Mouse (Mus musculus) MEL (cell line): Measurements from ENCODE around the gene Cntfr. TPM values are rescaled to one million over a fixed set of nuclear protein-coding genes. Genes with fewer than 3 reads are reported as not detected.

ENCODE experiments used
- DNase-seq: peaks from one replicate; pipeline ENCODE4 v3.0.0; 2011; ENCODE audit warnings: low read depth, low spot score
- H3K27ac ChIP-seq: 2 replicates; pipeline ENCODE4 v1.5.1; 2012; ENCODE audit warnings: low read depth, mild to moderate bottlenecking, control low read depth, low read length, moderate library complexity; ENCODE audit not compliant: control insufficient read depth
- H3K27me3 ChIP-seq, 2 experiments: fragments of 150-350 bp in 1 of 2; sonication (generic) in 1 of 2; 2 replicates each; pipeline ENCODE4 v1.6.1; 2012; ENCODE audit warnings: low read length in 2 of 2, mild to moderate bottlenecking in 2 of 2, improper control_type of control experiment in 1 of 2, moderate library complexity in 1 of 2; ENCODE audit not compliant: insufficient read depth in 2 of 2, control insufficient read depth in 1 of 2
- H3K36me3 ChIP-seq, 2 experiments: 2 replicates each; pipeline ENCODE4 v1.6.1; 2012 to 2014; ENCODE audit warnings: low read length in 2 of 2, improper control_type of control experiment in 1 of 2, inconsistent platforms in 1 of 2, mild to moderate bottlenecking in 1 of 2; ENCODE audit not compliant: insufficient read depth in 2 of 2, control insufficient read depth in 1 of 2
- H3K4me1 ChIP-seq, 2 experiments: fragments of 150-350 bp in 1 of 2; sonication (generic) in 1 of 2; 2 replicates each; pipeline ENCODE4 v1.6.1; 2012; ENCODE audit warnings: low read length in 2 of 2, improper control_type of control experiment in 1 of 2, mild to moderate bottlenecking in 1 of 2; ENCODE audit not compliant: insufficient read depth in 2 of 2, control insufficient read depth in 1 of 2
- H3K4me3 ChIP-seq, 2 experiments: fragments of 150-350 bp in 1 of 2; sonication (generic) in 1 of 2; 2 replicates each; pipeline ENCODE4 v1.5.1; 2012; ENCODE audit warnings: low read depth in 2 of 2, low read length in 2 of 2, mild to moderate bottlenecking in 2 of 2, moderate library complexity in 2 of 2, control low read depth in 1 of 2, improper control_type of control experiment in 1 of 2; ENCODE audit not compliant: control insufficient read depth in 1 of 2, insufficient read depth in 1 of 2
- H3K79me2 ChIP-seq: 2 replicates; pipeline ENCODE4 v1.6.1; 2012; ENCODE audit warnings: mild to moderate bottlenecking, low read length, moderate library complexity; ENCODE audit not compliant: control insufficient read depth, poor library complexity, insufficient read depth
- H3K9ac ChIP-seq: 2 replicates; pipeline ENCODE4 v1.6.1; 2012; ENCODE audit warnings: low read depth, mild to moderate bottlenecking, control low read depth, low read length, moderate library complexity; ENCODE audit not compliant: control insufficient read depth, poor library complexity, severe bottlenecking
- H3K9me3 ChIP-seq: fragments of 150-350 bp; sonication (generic); replicated peaks from 2 replicates; pipeline ENCODE4 v1.6.1; 2012; ENCODE audit warnings: mild to moderate bottlenecking, low read length, improper control_type of control experiment, moderate library complexity; ENCODE audit not compliant: insufficient read depth
- CHD2 ChIP-seq: IDR thresholded peaks from 2 replicates; pipeline ENCODE4 v1.6.1; 2011; ENCODE audit warnings: low read length, improper control_type of control experiment
- EP300 ChIP-seq, 2 experiments: IDR thresholded peaks; 2 replicates each; pipeline ENCODE4 v1.6.1; 2011; ENCODE audit warnings: improper control_type of control experiment in 2 of 2, low read length in 2 of 2, low read depth in 1 of 2, mild to moderate bottlenecking in 1 of 2
- GATA1 ChIP-seq: IDR thresholded peaks from 2 replicates; pipeline ENCODE4 v1.6.1; 2011; ENCODE audit warnings: low read depth, low read length, improper control_type of control experiment
- JUND ChIP-seq: IDR thresholded peaks from 2 replicates; pipeline ENCODE4 v1.6.1; 2011; ENCODE audit warnings: low read depth, mild to moderate bottlenecking, improper control_type of control experiment, low read length
- KAT2A ChIP-seq: conservative IDR thresholded peaks from 2 replicates; pipeline ENCODE4 v1.6.1; 2012; ENCODE audit warnings: low read depth, low read length, improper control_type of control experiment, inconsistent platforms
- MAZ ChIP-seq: IDR thresholded peaks from 2 replicates; pipeline ENCODE4 v1.6.1; 2012; ENCODE audit warnings: low read depth, mild to moderate bottlenecking, inconsistent platforms, low read length, improper control_type of control experiment
- MEF2A ChIP-seq: IDR thresholded peaks from 2 replicates; pipeline ENCODE4 v1.6.1; 2014; ENCODE audit warnings: low read depth, mild to moderate bottlenecking, inconsistent platforms, low read length, improper control_type of control experiment; ENCODE audit not compliant: poor library complexity, insufficient replicate concordance, severe bottlenecking; ENCODE audit errors: extremely low read depth
- MXI1 ChIP-seq: IDR thresholded peaks from 2 replicates; pipeline ENCODE4 v1.6.1; 2011; ENCODE audit warnings: mild to moderate bottlenecking, low read depth, low read length, improper control_type of control experiment
- MYC ChIP-seq: IDR thresholded peaks from 2 replicates; pipeline ENCODE4 v1.6.1; 2011; ENCODE audit warnings: low read depth, mild to moderate bottlenecking, low read length, improper control_type of control experiment, moderate library complexity
- NELFE ChIP-seq: IDR thresholded peaks from 2 replicates; pipeline ENCODE4 v1.6.1; 2011; ENCODE audit warnings: low read depth, low read length, improper control_type of control experiment
- NRF1 ChIP-seq: IDR thresholded peaks from 2 replicates; pipeline ENCODE4 v1.6.1; 2014; ENCODE audit warnings: low read depth, mild to moderate bottlenecking, inconsistent platforms, low read length, improper control_type of control experiment, moderate library complexity; ENCODE audit not compliant: poor library complexity, insufficient read depth, severe bottlenecking
- POLR2A ChIP-seq, 2 experiments: IDR thresholded peaks; 2 replicates each; pipeline ENCODE4 v1.6.1; 2011 to 2012; ENCODE audit warnings: low read length in 2 of 2, mild to moderate bottlenecking in 2 of 2, control low read depth in 1 of 2, improper control_type of control experiment in 1 of 2, low read depth in 1 of 2, moderate library complexity in 1 of 2; ENCODE audit not compliant: control insufficient read depth in 1 of 2, insufficient read depth in 1 of 2, poor library complexity in 1 of 2
- POLR2AphosphoS2 ChIP-seq: IDR thresholded peaks from 2 replicates; pipeline ENCODE4 v1.6.1; 2011; ENCODE audit warnings: low read length, improper control_type of control experiment
- RAD21 ChIP-seq: IDR thresholded peaks from 2 replicates; pipeline ENCODE4 v1.6.1; 2011; ENCODE audit warnings: mild to moderate bottlenecking, low read depth, low read length, improper control_type of control experiment
- SIN3A ChIP-seq: IDR thresholded peaks from 2 replicates; pipeline ENCODE4 v1.6.1; 2012; ENCODE audit warnings: low read length, improper control_type of control experiment, inconsistent platforms
- TAL1 ChIP-seq: IDR thresholded peaks from 2 replicates; pipeline ENCODE4 v1.6.1; 2012; ENCODE audit warnings: mild to moderate bottlenecking, inconsistent platforms, low read length, moderate library complexity, mixed read lengths
- UBTF ChIP-seq: IDR thresholded peaks from 2 replicates; pipeline ENCODE4 v1.6.1; 2012; ENCODE audit warnings: low read depth, mild to moderate bottlenecking, inconsistent platforms, low read length, improper control_type of control experiment, moderate library complexity, borderline replicate concordance; ENCODE audit not compliant: insufficient read depth
- USF1 ChIP-seq: IDR thresholded peaks from 2 replicates; pipeline ENCODE4 v1.6.1; 2014; ENCODE audit warnings: low read depth, mild to moderate bottlenecking, inconsistent platforms, low read length, improper control_type of control experiment, moderate library complexity
- ZMIZ1 ChIP-seq: IDR thresholded peaks from 2 replicates; pipeline ENCODE4 v1.6.1; 2012; ENCODE audit warnings: low read depth, mild to moderate bottlenecking, inconsistent platforms, low read length, improper control_type of control experiment, moderate library complexity
- polyA plus RNA-seq, 2 experiments: library from polyadenylated mRNA; stranded (reverse) in 1 of 2; unstranded in 1 of 2; fragments of >175 nt in 1 of 2; fragments of >200 nt in 1 of 2; gene quantifications; 2 replicates each; pipeline versions ENCODE4 v1.2.1 to v1.2.4; 2012; ENCODE audit warnings: low replicate concordance in 2 of 2, low read depth in 1 of 2; ENCODE audit not compliant: insufficient read length in 2 of 2, insufficient read depth in 1 of 2, missing spikeins in 1 of 2
- total RNA-seq: library from RNA; depleted of rRNA; stranded (reverse); fragments of 300-350 nt; gene quantifications from 2 replicates; pipeline ENCODE4 v1.2.3, GENCODE M21; 2012

Cntfr gene
- total and polyA plus RNA-seq, 3 experiments, result not detected

- H3K4me3 ChIP-seq, result no peak overlapping the region
- no peaks in the 10 kb centered on the region for H3K9me3 ChIP-seq
- TF ChIP-seq NELFE (no peak), POLR2A (IDR thresholded peaks at IDR 0.05; ENCODE audit: control insufficient read depth in 1 of 2, insufficient read depth in 1 of 2, low read depth in 1 of 2, low read length in 2 of 2, poor library complexity in 1 of 2) (no peak), GATA1 (no peak), USF1 (no peak), TAL1 (no peak), UBTF (no peak), JUND (no peak), MYC (no peak), MEF2A (no peak), ZMIZ1 (no peak), CHD2 (no peak), RAD21 (no peak)
- no peak overlapping the region for H3K27ac ChIP-seq
- no peaks in the 10 kb centered on the region for H3K36me3 ChIP-seq
- peaks cover 0 to 9% of the 10 kb centered on the region in 2 experiments; a peak in 2 of 4 replicates for H3K4me1 ChIP-seq
- peaks cover 3 to 14% of the 10 kb centered on the region in 2 experiments for H3K27me3 ChIP-seq
- DNase-seq, result no peak
- no peaks in the 10 kb centered on the region for H3K79me2 ChIP-seq
- H3K9ac ChIP-seq, result no peak overlapping the region
Observed at GRCm38 (mm10) chr4:41635906-41636305, 61.0 kb downstream of the Cntfr start.

- Histone ChIP-seq H3K9me3 (no peaks in the 10 kb centered on the region), H3K36me3 (no peaks in the 10 kb centered on the region), H3K79me2 (no peaks in the 10 kb centered on the region), H3K4me3 (no peak overlapping the region), H3K9ac (no peak overlapping the region), H3K4me1 (peaks cover 0 to 3% of the 10 kb centered on the region in 2 experiments; a peak in 1 of 4 replicates)
- DNase-seq, result no peak
- TF ChIP-seq MXI1 (no peak), UBTF (no peak), KAT2A (no peak), SIN3A (no peak), MAZ (no peak), POLR2A (IDR thresholded peaks at IDR 0.05; ENCODE audit: control insufficient read depth in 1 of 2, insufficient read depth in 1 of 2, low read depth in 1 of 2, low read length in 2 of 2, poor library complexity in 1 of 2) (no peak), NRF1 (no peak), EP300 (IDR thresholded peaks at IDR 0.05; ENCODE audit: low read depth in 1 of 2, low read length in 2 of 2) (no peak), POLR2AphosphoS2 (no peak)
- TF ChIP-seq, all 39 proteins: peak for 0
- no peak overlapping the region for H3K27ac ChIP-seq
- H3K27me3 ChIP-seq, result peaks cover 4 to 18% of the 10 kb centered on the region in 2 experiments
Observed at GRCm38 (mm10) chr4:41635224-41635623, 61.7 kb downstream of the Cntfr start.
